Mouse (Mus musculus) midbrain, embryonic 14.5 days (tissue): ENCODE measurements around the gene Hnrnph2. TPM values are rescaled to one million over a fixed set of nuclear protein-coding genes. Genes with fewer than 3 reads are reported as not detected.
A peak's percentile ranks its signal among the peaks of the same experiment; 100 is the strongest.

Experiments used
- ATAC-seq: fragments of 200-750 bp; cut with Nextera tagmentation; 2 replicates; pipeline ENCODE4 v1.8.0; 2017; ENCODE audit warnings: moderate number of reproducible peaks, moderate library complexity; ENCODE audit not compliant: low FRiP score, low TSS enrichment
- DNase-seq: peaks from one replicate; pipeline ENCODE4 v3.0.0-alpha.2; 2015
- H3K27ac ChIP-seq: fragments of 300-500 bp; sonication (generic); replicated peaks from 2 replicates; pipeline ENCODE4 v1.5.1; 2014; ENCODE audit warnings: mild to moderate bottlenecking, low read depth, low read length, moderate library complexity
- H3K27me3 ChIP-seq: fragments of 300-500 bp; sonication (generic); 2 replicates; pipeline ENCODE4 v1.6.1; 2014; ENCODE audit warnings: low read length, control low read depth, mixed read lengths; ENCODE audit not compliant: control insufficient read depth, insufficient read depth
- H3K36me3 ChIP-seq: fragments of 300-500 bp; sonication (generic); 2 replicates; pipeline ENCODE4 v1.6.1; 2014; ENCODE audit warnings: low read length, control low read depth; ENCODE audit not compliant: control insufficient read depth, insufficient read depth
- H3K4me1 ChIP-seq: fragments of 300-500 bp; sonication (generic); 2 replicates; pipeline ENCODE4 v1.6.1; 2014; ENCODE audit warnings: mild to moderate bottlenecking, antibody characterized with exemption, low read length, control low read depth; ENCODE audit not compliant: control insufficient read depth, insufficient read depth
- H3K4me2 ChIP-seq: fragments of 300-500 bp; sonication (generic); 2 replicates; pipeline ENCODE4 v1.6.1; 2014; ENCODE audit warnings: mild to moderate bottlenecking, low read length, moderate library complexity
- H3K4me3 ChIP-seq: fragments of 300-500 bp; sonication (generic); replicated peaks from 2 replicates; pipeline ENCODE4 v1.5.1; 2014; ENCODE audit warnings: low read depth, low read length
- H3K9ac ChIP-seq: fragments of 300-500 bp; sonication (generic); replicated peaks from 2 replicates; pipeline ENCODE4 v1.6.1; 2014; ENCODE audit warnings: mild to moderate bottlenecking, low read length, moderate library complexity
- H3K9me3 ChIP-seq: fragments of 300-500 bp; sonication (generic); 2 replicates; pipeline ENCODE4 v1.6.1; 2016; ENCODE audit warnings: low read length, control low read depth, mixed read lengths; ENCODE audit not compliant: control insufficient read depth
- WGBS: fragments of 180-500 bp; shearing (Covaris S2); extraction: QIAGEN DNeasy Blood & Tissue Kit; methylation state at CpG from one replicate; pipeline ENCODE4 v1.1.7; 2014; 5-methylcytosine and 5-hydroxymethylcytosine counted together
- polyA plus RNA-seq: library from polyadenylated mRNA; unstranded; fragments of >200 nt; fragmentation: Nextera tagmentation; extraction: Ambion mirVana; gene quantifications from 2 replicates; pipeline ENCODE4 v1.2.1, GENCODE M21; 2014

Gene Hnrnph2
- polyA plus RNA-seq, 1 experiment from 2014 or later: 106 TPM

DNA sequence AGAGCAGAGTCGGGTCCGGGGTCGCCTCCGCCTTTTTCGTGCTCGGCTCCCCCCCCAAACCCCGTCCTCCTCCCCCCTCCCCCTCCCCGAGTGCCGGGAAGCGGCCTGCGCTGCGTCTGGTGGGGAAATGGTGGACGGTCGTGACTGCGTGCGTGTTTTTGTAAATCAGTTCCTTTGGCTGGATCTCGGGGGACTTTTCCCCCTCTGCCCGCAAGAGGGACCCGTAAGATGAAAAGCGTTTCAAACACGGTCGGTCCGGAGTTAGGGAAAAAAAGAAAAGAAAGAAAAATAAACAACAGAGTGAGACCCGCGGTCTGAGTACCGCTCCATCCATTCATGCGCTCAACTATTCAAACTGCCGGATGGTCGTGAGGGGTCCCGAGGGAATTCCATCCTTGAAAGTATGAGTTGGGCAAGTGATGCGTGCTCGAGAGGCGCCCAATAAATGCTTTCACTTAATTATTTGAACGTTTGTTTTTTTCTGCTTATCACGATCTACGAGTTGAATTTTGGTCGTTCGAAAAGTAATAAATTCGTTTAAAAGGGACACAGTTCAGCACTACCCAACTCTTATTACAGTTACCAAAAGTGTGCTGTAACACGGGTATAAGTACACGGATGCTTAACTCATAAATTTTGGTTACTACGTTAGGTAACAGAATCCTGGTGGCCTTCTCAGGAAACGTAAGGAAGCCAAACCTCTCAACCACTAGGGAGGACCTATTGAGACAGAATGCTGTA lies 571 bp downstream of the Hnrnph2 start:
- 23% methylated on average over 41 of the region's 43 CpGs for WGBS

DNA sequence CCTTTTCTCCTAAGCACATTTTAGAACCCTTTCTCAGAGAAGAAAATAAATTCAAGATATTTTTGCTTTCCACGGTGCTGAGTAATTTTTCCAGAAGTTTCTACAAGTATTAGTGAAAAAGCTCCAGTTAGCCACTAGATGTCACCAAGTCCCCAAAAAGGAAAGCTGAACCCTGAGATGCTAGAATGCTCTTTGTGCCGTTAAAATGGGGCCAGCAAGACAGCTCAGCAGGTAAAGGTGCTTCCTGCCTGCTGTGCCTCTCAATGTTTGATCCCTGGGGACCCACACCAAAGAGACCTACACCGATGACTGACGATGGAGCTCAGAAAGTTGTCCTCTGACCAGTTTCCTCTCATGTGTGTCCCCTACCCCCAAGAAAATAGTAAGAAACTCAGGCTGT lies 8.5 kb downstream of the Hnrnph2 start:
- H3K4me1 ChIP-seq: no peaks in the 10 kb centered on the region
- no peaks in the 10 kb centered on the region for H3K9me3 ChIP-seq
- H3K4me2 ChIP-seq: no peak overlapping the region
- no peak overlapping the region for H3K9ac ChIP-seq
- DNase-seq (peak; percentile 74), ATAC-seq (no peak)
- WGBS: 44% methylated on average over 4 of the region's 4 CpGs
- H3K4me3 ChIP-seq: no peak overlapping the region
- 0 out of 2 replicates have a peak, but pooled peaks cover 5% of the 10 kb centered on the region for H3K36me3 ChIP-seq
- H3K27ac ChIP-seq: no peak overlapping the region
- H3K27me3 ChIP-seq: no peaks in the 10 kb centered on the region

More for the DNA sequence above, 571 bp downstream of the Hnrnph2 start:
- Histone ChIP-seq H3K4me1 (0 out of 2 replicates have a peak, but pooled peaks cover 7% of the 10 kb centered on the region), H3K9me3 (no peaks in the 10 kb centered on the region), H3K36me3 (no peaks in the 10 kb centered on the region), H3K4me2 (peak overlapping the region; percentile 56), H3K9ac (peak overlapping the region; percentile 47), H3K27ac (peak overlapping the region; percentile 93), H3K4me3 (peak overlapping the region; percentile 46), H3K27me3 (no peaks in the 10 kb centered on the region)
- DNase-seq: peak; percentile 75
- ATAC-seq: peak; percentile 90

DNA sequence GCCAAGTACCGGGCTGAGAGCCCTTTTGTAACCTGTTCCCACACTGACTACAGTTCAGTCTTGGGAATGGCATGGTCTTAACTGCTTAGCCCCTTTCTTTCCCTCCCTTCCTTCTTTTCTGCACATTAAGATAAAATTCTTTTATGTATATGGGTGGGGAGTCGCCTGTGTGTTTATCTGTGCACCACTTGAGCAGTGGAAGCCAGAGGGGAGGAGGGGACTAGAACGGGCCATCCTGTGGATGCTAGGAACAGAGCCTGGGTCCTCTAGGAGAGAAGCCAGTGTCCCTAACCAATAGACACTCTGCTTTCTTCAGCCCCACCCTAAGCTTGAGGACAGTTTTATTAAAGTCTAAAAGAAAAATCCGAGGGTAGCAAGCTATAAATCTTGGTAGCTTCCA lies 10.0 kb downstream of the Hnrnph2 start:
- Histone ChIP-seq H3K4me2 (no peak overlapping the region), H3K27me3 (no peaks in the 10 kb centered on the region), H3K27ac (no peak overlapping the region), H3K9ac (no peak overlapping the region), H3K4me3 (no peak overlapping the region), H3K4me1 (no peaks in the 10 kb centered on the region), H3K36me3 (0 out of 2 replicates have a peak, but pooled peaks cover 5% of the 10 kb centered on the region), H3K9me3 (no peaks in the 10 kb centered on the region)
- DNase-seq (no peak), ATAC-seq (no peak)
- 92% methylated on average over 4 of the region's 4 CpGs for WGBS

DNA sequence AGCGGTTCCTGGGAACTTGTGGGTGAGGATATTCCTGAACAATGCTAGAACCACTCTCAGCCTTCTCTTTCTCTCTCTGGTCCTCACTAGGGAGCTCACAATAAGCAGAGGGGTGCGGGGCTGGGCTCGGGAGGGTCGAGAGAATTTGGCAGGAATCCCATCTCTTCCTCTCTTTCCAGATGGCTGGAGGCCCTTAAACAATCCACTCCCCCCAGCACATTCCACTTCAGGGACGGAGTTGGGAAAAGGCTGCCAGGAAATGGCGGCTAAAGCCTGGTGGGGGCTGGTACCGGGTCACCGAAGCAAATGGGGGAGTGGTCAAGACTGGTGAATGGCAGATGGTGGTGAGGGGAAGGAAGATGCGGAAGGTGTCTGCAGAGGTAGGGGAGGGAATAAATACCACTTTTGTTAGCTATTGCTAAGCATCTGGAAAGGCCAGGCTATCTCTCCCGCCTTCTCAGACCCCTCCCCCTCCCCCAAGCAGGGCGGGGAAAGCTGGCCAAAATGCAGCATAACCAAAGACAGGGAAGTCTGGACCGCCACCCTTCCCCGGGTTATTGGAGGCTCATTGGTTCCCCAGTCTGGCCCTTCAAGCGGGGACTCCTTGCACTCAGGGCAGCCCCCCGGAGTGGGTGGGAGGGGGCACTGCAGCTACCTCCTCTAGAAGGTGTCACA lies 11.4 kb downstream of the Hnrnph2 start:
- peak overlapping the region; percentile 50 for H3K4me2 ChIP-seq
- peak overlapping the region; percentile 70 for H3K27ac ChIP-seq
- peaks cover 3% of the 10 kb centered on the region; the same call in 1 of the 2 replicates for H3K27me3 ChIP-seq
- no peaks in the 10 kb centered on the region for H3K9me3 ChIP-seq
- H3K4me1 ChIP-seq: no peaks in the 10 kb centered on the region
- peak overlapping the region; percentile 34; the same call in 1 of the 2 replicates for H3K9ac ChIP-seq
- ATAC-seq (peak; percentile 83), DNase-seq (peak; percentile 70)
- H3K36me3 ChIP-seq: 0 out of 2 replicates have a peak, but pooled peaks cover under 1% of the 10 kb centered on the region
- H3K4me3 ChIP-seq: peak overlapping the region; percentile 25
- 18% methylated on average over 15 of the region's 15 CpGs for WGBS

DNA sequence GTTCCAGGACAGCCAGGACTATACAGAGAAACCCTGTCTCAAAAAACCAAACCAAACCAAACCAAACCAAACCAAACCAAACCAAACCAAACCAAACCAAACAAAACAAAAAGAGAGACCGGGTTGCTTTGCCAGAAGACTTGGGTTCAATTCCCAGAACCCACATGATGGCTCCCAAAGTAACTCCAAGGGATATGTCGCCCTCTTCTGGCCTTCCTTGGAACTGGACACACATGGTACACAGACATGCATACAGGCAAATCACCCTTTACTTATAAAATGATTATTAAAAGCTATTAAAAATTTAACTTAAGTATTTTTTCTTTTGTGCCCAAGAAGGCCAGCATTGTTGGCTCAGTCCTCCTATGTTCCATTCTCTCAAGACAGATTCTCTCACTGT lies 13.3 kb downstream of the Hnrnph2 start:
- H3K27ac ChIP-seq: no peak overlapping the region
- no peaks in the 10 kb centered on the region for H3K9me3 ChIP-seq
- no peaks in the 10 kb centered on the region for H3K4me1 ChIP-seq
- H3K27me3 ChIP-seq: peaks cover 3% of the 10 kb centered on the region; the same call in 1 of the 2 replicates
- DNase-seq (no peak), ATAC-seq (no peak)
- H3K36me3 ChIP-seq: no peaks in the 10 kb centered on the region
- no peak overlapping the region for H3K9ac ChIP-seq
- WGBS: 75% methylated on average over 2 of the region's 2 CpGs
- no peak overlapping the region for H3K4me2 ChIP-seq
- H3K4me3 ChIP-seq: no peak overlapping the region

DNA sequence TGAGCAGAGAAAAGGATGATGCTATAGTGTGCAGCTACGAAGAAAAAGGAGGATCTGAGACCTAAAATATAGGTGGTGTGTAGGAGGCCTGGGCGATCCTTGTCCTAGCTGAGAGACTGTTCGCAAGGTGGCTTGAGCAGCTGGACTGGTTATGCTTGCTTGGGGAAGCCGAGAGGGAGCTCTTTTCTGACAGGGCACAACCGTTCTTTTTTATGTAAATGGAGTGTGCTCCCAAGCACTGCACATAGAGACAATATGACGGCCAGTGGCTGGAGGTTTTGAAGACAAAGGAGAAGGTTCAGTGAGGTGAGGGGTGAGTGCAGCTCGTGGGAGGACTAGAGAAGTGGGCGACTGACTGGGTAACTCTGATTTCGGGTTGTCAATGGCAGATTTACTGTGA lies 18.7 kb downstream of the Hnrnph2 start:
- Histone ChIP-seq H3K4me1 (peaks cover 6% of the 10 kb centered on the region; the same call in 1 of the 2 replicates), H3K27ac (peak overlapping the region; percentile 72), H3K36me3 (no peaks in the 10 kb centered on the region), H3K9me3 (no peaks in the 10 kb centered on the region), H3K4me2 (peak overlapping the region; percentile 25), H3K9ac (no peak overlapping the region), H3K4me3 (no peak overlapping the region), H3K27me3 (peaks cover 7% of the 10 kb centered on the region; the same call in 1 of the 2 replicates)
- ATAC-seq: no peak; the same call in 1 of the 2 replicates
- 36% methylated on average over 9 of the region's 9 CpGs for WGBS
- DNase-seq: peak; percentile 42

DNA sequence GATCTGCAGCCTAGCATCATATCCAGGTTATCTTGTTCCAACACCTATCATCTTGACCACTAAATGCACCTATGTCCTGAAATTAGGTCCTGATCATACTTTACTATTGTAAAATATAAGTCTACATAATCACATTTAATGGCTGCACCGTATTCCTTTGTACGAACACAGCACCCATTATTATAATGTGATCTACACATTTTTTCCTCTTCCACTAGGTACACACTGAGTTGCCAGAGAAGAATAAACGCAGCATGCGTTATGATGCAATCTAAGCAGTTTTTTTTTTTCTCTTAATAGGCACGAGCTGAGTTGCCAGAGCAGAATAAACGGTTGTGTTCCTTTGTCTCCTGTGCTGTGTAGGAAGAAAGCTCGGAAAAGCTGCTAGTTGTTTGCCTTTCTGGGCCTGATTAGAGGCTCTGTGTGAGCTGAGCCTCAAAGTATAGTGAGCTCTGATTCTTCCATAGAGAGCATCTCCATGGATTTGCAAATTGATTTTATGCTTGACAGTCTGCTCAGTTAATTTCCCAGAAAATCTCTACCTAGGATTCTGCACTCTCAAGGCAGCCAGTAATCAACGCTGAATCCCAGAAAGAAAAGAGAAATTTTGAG lies 19.4 kb downstream of the Hnrnph2 start:
- ATAC-seq: peak; percentile 79; the same call in 1 of the 2 replicates

DNA sequence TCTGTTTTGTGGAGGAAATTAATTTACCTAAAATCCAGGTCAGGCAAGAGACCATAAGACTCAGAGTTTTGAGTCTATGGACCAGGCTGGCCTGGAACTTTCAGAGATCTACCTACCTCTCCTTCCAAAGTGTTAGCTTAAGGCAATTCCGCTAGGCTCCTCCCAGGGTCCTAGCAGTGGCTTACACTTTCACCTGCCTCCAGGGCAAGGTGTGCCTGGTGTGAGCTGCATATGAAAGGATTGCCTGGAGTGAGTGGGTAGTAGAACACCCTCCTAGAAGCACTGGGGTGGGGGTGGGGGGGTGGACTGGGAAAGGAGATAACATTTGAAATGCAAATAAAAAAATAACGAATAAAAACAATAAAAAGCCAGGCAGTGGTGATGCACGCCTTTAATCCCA lies 20.7 kb downstream of the Hnrnph2 start:
- Histone ChIP-seq H3K27ac (no peak overlapping the region), H3K4me3 (no peak overlapping the region), H3K36me3 (no peaks in the 10 kb centered on the region), H3K9me3 (no peaks in the 10 kb centered on the region), H3K27me3 (peaks cover 4% of the 10 kb centered on the region; the same call in 1 of the 2 replicates), H3K9ac (no peak overlapping the region), H3K4me2 (no peak overlapping the region), H3K4me1 (peaks cover 6% of the 10 kb centered on the region; the same call in 1 of the 2 replicates)
- WGBS: 74% methylated on average over 3 of the region's 3 CpGs
- ATAC-seq (no peak), DNase-seq (no peak)

More for the DNA sequence above, 19.4 kb downstream of the Hnrnph2 start:
- Histone ChIP-seq H3K4me3 (no peak overlapping the region), H3K9me3 (no peaks in the 10 kb centered on the region), H3K4me2 (peak overlapping the region; percentile 25), H3K4me1 (peaks cover 6% of the 10 kb centered on the region; the same call in 1 of the 2 replicates), H3K36me3 (no peaks in the 10 kb centered on the region), H3K27me3 (peaks cover 7% of the 10 kb centered on the region; the same call in 1 of the 2 replicates), H3K27ac (peak overlapping the region; percentile 72), H3K9ac (no peak overlapping the region)
- peak; percentile 72 for DNase-seq
- 22% methylated on average over 8 of the region's 8 CpGs for WGBS
